Mouse (Mus musculus) myocyte (in vitro differentiated cells): ENCODE data around the gene Fam32a.

Source experiments
- CEBPB ChIP-seq: IDR thresholded peaks from 2 replicates; pipeline ENCODE4 v1.6.1; 2011; ENCODE audit warnings: mild to moderate bottlenecking, moderate library complexity; ENCODE audit not compliant: poor library complexity, insufficient read depth, severe bottlenecking
- E2F4 ChIP-seq: IDR thresholded peaks from one replicate; pipeline ENCODE4 v1.6.1; 2011; ENCODE audit warnings: mild to moderate bottlenecking, control low read depth, moderate library complexity; ENCODE audit not compliant: insufficient read depth
- MAX ChIP-seq: IDR thresholded peaks from one replicate; pipeline ENCODE4 v1.6.1; 2011; ENCODE audit warnings: low read depth, mild to moderate bottlenecking, control low read depth
- MYOD1 ChIP-seq, 3 experiments: IDR thresholded peaks; one replicate each; pipeline ENCODE4 v1.6.1; 2011; ENCODE audit warnings: control low read depth in 2 of 3, low read depth in 2 of 3, mild to moderate bottlenecking in 2 of 3, moderate library complexity in 1 of 3; ENCODE audit not compliant: insufficient read length in 2 of 3, control insufficient read depth in 1 of 3
- MYOG ChIP-seq, 3 experiments: IDR thresholded peaks; one replicate each; pipeline ENCODE4 v1.6.1; 2011; ENCODE audit warnings: control low read depth in 2 of 3, low read depth in 2 of 3, mild to moderate bottlenecking in 2 of 3; ENCODE audit not compliant: insufficient read length in 2 of 3, control insufficient read depth in 1 of 3, insufficient read depth in 1 of 3
- POLR2A ChIP-seq: IDR thresholded peaks from one replicate; pipeline ENCODE4 v1.6.1; 2011; ENCODE audit warnings: low read depth, mild to moderate bottlenecking, control low read depth, moderate library complexity; ENCODE audit not compliant: insufficient read length
- POLR2AphosphoS2 ChIP-seq: IDR thresholded peaks from one replicate; pipeline ENCODE4 v1.6.1; 2011; ENCODE audit warnings: low read depth, control low read depth; ENCODE audit not compliant: insufficient read length
- REST ChIP-seq: IDR thresholded peaks from one replicate; pipeline ENCODE4 v1.6.1; 2011; ENCODE audit warnings: mild to moderate bottlenecking, control low read depth, moderate library complexity; ENCODE audit not compliant: insufficient read depth, insufficient read length
- TCF12 ChIP-seq: IDR thresholded peaks from one replicate; pipeline ENCODE4 v1.6.1; 2011; ENCODE audit warnings: mild to moderate bottlenecking, control low read depth; ENCODE audit not compliant: poor library complexity, insufficient read depth, severe bottlenecking
- USF1 ChIP-seq: IDR thresholded peaks from one replicate; pipeline ENCODE4 v1.6.1; 2011; ENCODE audit warnings: low read depth, mild to moderate bottlenecking, control low read depth, moderate library complexity

- TF ChIP-seq REST (no peak), MYOD1 (IDR thresholded peaks at IDR 0.05; ENCODE audit: control insufficient read depth in 1 of 3, insufficient read length in 2 of 3, low read depth in 2 of 3) (no peak), POLR2A (no peak), MYOG (IDR thresholded peaks at IDR 0.05; ENCODE audit: control insufficient read depth in 1 of 3, insufficient read depth in 1 of 3, insufficient read length in 2 of 3, low read depth in 2 of 3) (no peak), E2F4 (no peak), CEBPB (no peak), TCF12 (no peak), MAX (no peak), POLR2AphosphoS2 (no peak), USF1 (no peak)
Measured at GRCm38 (mm10) chr8:72260585-72260984, 41.1 kb downstream of the Fam32a start.
